Mouse (Mus musculus): ENCODE measurements around the gene Cd59a. TPM values are rescaled to one million over a fixed set of nuclear protein-coding genes. Genes with fewer than 3 reads are reported as not detected.
"Not testable (repeated sequence)": the region's sequence is repeated elsewhere in the genome, so short reads cannot be mapped to it uniquely, and the experiment has no call there.

Gene Cd59a
- polyA plus RNA-seq, 1 experiment from 2014 or later = 71.2 TPM

DNA sequence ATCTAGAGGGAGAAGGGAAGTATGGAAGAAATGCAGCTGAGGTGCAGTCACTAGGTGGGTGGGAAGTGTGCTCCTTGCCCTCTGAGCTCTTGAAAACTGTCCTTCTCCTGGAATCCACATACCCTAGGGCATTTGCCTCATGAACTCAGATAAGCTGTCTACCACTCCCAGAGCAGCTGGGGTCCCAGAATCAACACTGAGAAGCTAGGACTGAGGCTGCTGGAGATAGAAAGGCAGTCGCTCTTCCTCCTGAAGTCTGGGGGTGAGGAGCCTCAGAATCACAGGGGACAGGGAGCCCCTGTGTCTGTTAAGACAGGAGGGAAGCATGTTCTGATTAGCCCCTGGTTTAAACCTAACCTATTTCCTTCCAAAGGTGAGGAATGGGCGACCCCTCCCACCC, 13.9 kb downstream of the Cd59a start:
- Histone ChIP-seq H3K4me1 (peaks cover 51% of the 10 kb centered on the region), H3K4me3 (no peak overlapping the region), H3K36me3 (peaks cover 58% of the 10 kb centered on the region), H3K27me3 (replicated peaks) (no peaks in the 10 kb centered on the region), H3K4me2 (peak overlapping the region; percentile 2; the same call in 1 of the 2 replicates), H3K9me3 (replicated peaks) (no peaks in the 10 kb centered on the region), H3K9ac (peak overlapping the region; percentile 15; the same call in 1 of the 2 replicates), H3K27ac (peak overlapping the region; percentile 55)
- ATAC-seq = peak; percentile 29
- WGBS (ENCODE audit: insufficient replicate concordance) = 35% methylated on average over 2 of the region's 2 CpGs

- no peak overlapping the region for H3K4me3 ChIP-seq
- peaks cover 59% of the 10 kb centered on the region for H3K36me3 ChIP-seq
- no peaks in the 10 kb centered on the region for H3K27me3 ChIP-seq (replicated peaks)
- H3K4me1 ChIP-seq = peaks cover 47% of the 10 kb centered on the region
- WGBS (ENCODE audit: insufficient replicate concordance) = 62% methylated on average over 4 of the region's 4 CpGs
- H3K9ac ChIP-seq = no peak overlapping the region
- ATAC-seq = no peak
- 0 out of 2 replicates have a peak overlapping the region, but pooled peaks have one; percentile 2 for H3K4me2 ChIP-seq
- H3K27ac ChIP-seq = peak overlapping the region; percentile 55
- H3K9me3 ChIP-seq (replicated peaks) = no peaks in the 10 kb centered on the region
Observed at GRCm38 (mm10) chr2:104110031-104110430, 14.4 kb downstream of the Cd59a start.

DNA sequence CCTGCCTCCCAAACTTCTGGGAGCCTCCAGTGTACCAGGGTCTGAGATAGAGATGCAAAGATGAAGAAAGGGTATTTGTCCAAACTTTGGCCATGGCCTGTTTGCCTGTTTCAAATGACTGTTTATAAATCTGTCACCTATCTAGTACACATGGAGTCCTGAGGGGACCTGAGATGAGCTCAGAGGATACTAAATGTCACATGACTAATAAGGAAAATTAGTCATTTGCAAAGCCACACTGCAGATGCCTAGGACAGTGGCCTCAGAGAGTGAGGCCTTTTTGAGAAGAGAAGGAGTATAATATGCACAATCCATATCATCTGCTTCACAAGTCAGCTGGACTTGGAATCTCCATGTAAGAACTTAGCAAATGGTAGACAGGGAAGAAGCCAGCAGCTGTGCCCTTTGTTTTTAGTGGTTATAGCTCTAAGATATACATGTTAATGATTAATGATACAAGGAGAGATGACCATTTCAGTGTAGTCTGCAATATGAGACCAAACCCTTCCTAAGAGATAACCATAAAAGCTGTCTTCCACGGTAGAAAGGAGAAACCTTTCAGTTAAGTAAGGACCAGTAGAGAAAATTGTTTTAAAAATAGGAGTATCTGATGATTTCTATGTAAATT, 15.7 kb downstream of the Cd59a start:
- peaks cover 52% of the 10 kb centered on the region for H3K36me3 ChIP-seq
- no CpG with 5 or more reads among the region's 1 CpGs for WGBS (ENCODE audit: insufficient replicate concordance)
- ATAC-seq = not testable (repeated sequence)

DNA sequence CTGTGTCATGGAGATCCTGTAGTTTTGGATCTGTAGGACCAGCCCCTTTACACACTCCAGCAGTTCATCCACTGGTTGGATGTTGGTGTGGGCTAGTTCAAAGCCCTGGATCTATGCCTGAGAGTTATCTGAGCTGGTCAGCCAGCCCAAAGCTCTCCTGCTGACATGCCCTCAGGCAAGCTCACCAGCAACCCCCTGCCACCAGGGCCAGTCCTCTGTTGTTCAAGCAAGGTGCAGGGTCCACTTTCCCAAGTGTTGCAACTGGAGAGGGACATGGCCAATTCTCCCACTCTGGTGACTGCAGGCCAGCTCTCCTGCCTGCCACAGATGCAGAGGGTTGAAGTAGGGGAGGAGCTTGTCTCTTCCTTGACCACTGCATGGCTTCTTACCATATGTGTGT, 18.0 kb downstream of the Cd59a start:
- Histone ChIP-seq H3K4me1 (peaks cover 40% of the 10 kb centered on the region), H3K36me3 (peaks cover 51% of the 10 kb centered on the region)
- not testable (repeated sequence) for H3K9me3 ChIP-seq (replicated peaks); H3K27me3 ChIP-seq (replicated peaks); H3K9ac ChIP-seq; H3K27ac ChIP-seq; H3K4me3 ChIP-seq; H3K4me2 ChIP-seq
- peak; percentile 55 for ATAC-seq

More for the DNA sequence above, 15.7 kb downstream of the Cd59a start:
- H3K9me3 ChIP-seq (replicated peaks); H3K27ac ChIP-seq; H3K27me3 ChIP-seq (replicated peaks); H3K4me2 ChIP-seq; H3K4me3 ChIP-seq; H3K9ac ChIP-seq: not testable (repeated sequence)
- H3K4me1 ChIP-seq = peaks cover 43% of the 10 kb centered on the region

GRCm38 (mm10) chr2:104114898-104115297, 19.3 kb downstream of the Cd59a start:
- H3K36me3 ChIP-seq = peaks cover 48% of the 10 kb centered on the region
- H3K27me3 ChIP-seq (replicated peaks) = no peaks in the 10 kb centered on the region
- peaks cover 44% of the 10 kb centered on the region for H3K4me1 ChIP-seq
- 87% methylated on average over 3 of the region's 3 CpGs for WGBS (ENCODE audit: insufficient replicate concordance)
- no peaks in the 10 kb centered on the region for H3K9me3 ChIP-seq (replicated peaks)
- H3K27ac ChIP-seq = no peak overlapping the region
- no peak overlapping the region for H3K4me2 ChIP-seq
- no peak for ATAC-seq
- H3K4me3 ChIP-seq = no peak overlapping the region
- H3K9ac ChIP-seq = no peak overlapping the region

DNA sequence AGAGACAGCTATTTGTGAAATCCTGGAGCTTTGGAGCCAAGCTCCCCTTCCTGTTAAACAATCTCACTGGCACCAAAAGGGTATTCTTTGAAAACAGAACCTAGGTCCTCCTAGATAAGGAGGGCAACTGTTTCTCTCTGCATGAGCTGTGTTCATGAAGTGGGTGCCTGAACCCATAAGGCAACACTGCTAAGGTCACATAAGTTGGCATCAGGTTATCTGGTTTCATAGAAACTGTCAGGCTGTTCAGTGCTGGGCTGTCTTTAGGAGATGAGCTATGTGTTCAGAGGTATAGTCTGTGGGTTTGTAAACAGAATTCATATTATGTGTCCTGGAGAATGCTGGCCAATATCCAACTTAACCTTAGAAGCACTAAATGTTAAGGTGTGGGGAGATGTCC, 21.6 kb downstream of the Cd59a start:
- ATAC-seq; H3K4me2 ChIP-seq; H3K9ac ChIP-seq; H3K4me3 ChIP-seq; H3K27me3 ChIP-seq (replicated peaks); H3K9me3 ChIP-seq (replicated peaks): not testable (repeated sequence)
- H3K27ac ChIP-seq = peak overlapping the region; percentile 36; the same call in 1 of the 2 replicates
- peaks cover 55% of the 10 kb centered on the region for H3K4me1 ChIP-seq
- H3K36me3 ChIP-seq = peaks cover 37% of the 10 kb centered on the region

DNA sequence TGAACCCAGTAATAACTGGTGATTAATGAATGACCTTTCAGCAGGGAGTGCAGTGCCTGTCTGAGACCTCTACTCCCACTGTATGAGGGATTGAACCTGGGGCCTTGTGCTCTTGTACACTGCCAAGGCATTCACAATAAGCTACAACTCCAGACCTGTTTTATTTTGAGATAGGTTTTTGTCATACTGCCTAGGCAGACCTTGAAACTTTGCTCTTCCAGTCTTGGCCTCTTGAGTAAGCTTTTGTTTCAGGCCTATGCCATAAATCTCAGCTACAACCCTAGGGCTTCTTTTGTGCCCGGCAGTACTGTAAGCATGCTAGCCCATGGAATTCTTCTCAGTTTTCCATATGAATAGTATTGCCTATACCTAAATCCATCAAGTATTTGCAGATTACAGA, 23.5 kb downstream of the Cd59a start:
- WGBS (ENCODE audit: insufficient replicate concordance) = 84% methylated on average over 1 of the region's 1 CpGs
- Histone ChIP-seq H3K36me3 (peaks cover 21% of the 10 kb centered on the region), H3K4me3 (no peak overlapping the region), H3K27me3 (replicated peaks) (no peaks in the 10 kb centered on the region), H3K27ac (peak overlapping the region; percentile 99; the same call in 1 of the 2 replicates), H3K4me2 (no peak overlapping the region), H3K9ac (no peak overlapping the region), H3K9me3 (replicated peaks) (no peaks in the 10 kb centered on the region), H3K4me1 (peaks cover 62% of the 10 kb centered on the region)
- no peak for ATAC-seq

- H3K9ac ChIP-seq = peak overlapping the region; percentile 97; the same call in 1 of the 2 replicates
- H3K4me2 ChIP-seq = no peak overlapping the region
- H3K36me3 ChIP-seq = peaks cover 14% of the 10 kb centered on the region
- no peaks in the 10 kb centered on the region for H3K9me3 ChIP-seq (replicated peaks)
- peaks cover 68% of the 10 kb centered on the region for H3K4me1 ChIP-seq
- H3K27ac ChIP-seq = peak overlapping the region; percentile 99
- H3K4me3 ChIP-seq = no peak overlapping the region
- H3K27me3 ChIP-seq (replicated peaks) = peaks cover 3% of the 10 kb centered on the region; the same call in 1 of the 2 replicates
- no peak for ATAC-seq
- 78% methylated on average over 6 of the region's 6 CpGs for WGBS (ENCODE audit: insufficient replicate concordance)
Observed at GRCm38 (mm10) chr2:104120312-104120711, 24.7 kb downstream of the Cd59a start.

DNA sequence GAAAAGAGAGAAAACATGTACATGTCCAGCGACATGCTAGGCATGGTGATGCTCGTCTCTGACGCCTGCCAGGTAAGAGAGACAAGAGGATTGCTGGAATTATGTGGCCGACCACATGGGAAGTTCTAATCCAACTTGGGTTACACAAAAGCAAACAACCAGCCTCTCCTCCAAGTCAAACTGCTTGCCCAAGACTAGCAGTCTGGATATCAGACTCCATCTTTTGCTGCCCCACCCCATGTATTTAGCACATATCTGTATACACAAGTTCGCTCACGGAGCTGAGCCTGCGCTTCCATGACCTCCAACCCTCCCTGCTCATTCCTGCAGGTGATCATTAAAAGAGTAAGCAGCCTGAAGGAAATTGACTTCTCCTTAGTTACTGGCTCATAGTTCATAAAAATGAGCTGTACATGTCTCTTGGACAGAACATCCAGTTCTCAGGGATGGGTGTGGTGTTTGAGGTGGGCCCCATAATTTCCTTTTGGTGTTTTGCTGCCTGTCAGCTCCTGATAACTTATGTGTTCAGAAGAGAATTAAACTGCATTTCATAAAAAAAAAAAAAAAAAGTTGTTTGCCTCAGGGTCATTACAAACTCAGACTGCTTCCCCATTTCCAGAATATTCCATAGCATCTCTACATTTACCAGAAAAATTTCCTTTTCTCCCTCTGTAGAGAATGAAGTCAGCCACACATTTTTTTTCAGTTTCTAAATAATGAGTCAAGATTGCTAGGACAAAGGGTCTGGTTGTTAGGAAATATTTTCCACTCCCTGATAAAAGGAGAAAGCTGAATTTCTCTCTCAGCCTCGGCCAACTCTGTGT, 26.3 kb downstream of the Cd59a start:
- Histone ChIP-seq H3K4me3 (peak overlapping the region; percentile 75), H3K27ac (peak overlapping the region; percentile 99), H3K9ac (peak overlapping the region; percentile 97), H3K9me3 (replicated peaks) (no peaks in the 10 kb centered on the region), H3K27me3 (replicated peaks) (peaks cover 17% of the 10 kb centered on the region), H3K4me2 (peak overlapping the region; percentile 97), H3K4me1 (peaks cover 62% of the 10 kb centered on the region), H3K36me3 (peaks cover 10% of the 10 kb centered on the region)
- ATAC-seq = peak; percentile 70
- WGBS (ENCODE audit: insufficient replicate concordance) = 39% methylated on average over 8 of the region's 8 CpGs

DNA sequence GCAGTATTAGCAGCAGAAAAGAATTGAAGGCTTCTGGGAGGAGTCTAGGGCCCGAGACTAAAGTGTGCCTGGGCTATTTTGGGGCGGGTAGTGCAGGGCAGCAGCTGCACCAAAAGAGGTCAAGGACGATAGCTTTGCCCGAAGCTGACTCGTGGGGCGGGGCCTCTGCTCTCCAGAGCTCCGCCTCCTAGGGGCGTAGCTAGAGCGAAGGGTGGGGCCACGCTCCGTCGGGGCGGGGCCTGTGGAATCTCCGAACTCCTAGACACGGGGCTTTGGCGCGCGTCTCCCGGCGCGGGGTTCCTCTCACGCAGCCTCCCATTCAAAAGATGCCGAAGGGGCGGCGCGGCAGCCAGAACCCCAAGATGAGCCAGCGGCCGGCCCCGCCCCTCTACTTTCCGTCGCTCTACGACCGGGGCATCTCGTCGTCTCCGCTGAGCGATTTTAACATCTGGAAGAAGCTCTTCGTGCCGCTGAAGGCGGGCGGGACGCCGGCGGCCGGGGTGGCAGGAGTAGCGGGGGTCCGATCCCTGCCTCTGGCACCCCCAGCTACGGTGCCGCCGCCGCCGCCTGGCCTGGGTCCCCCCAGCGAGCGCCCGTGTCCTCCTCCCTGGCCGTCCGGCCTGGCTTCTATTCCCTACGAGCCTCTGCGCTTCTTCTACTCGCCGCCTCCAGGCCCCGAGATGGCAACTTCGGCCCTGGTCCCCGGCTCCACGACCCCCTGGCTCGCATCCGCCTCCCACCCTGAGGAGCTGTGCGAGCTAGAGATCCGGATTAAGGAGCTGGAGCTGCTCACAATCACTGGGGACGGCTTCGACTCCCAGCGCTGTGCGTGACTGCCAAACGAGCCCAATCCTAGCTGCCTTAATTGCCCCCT, 27.1 kb downstream of the Cd59a start, which contains the start of gene A930018P22Rik:
Gene A930018P22Rik, plus strand, starts transcription at position 265 of the 874 bp plus-strand sequence.
- Histone ChIP-seq H3K36me3 (peaks cover 5% of the 10 kb centered on the region), H3K4me1 (peaks cover 54% of the 10 kb centered on the region)
- under 1% methylated on average over 73 of the region's 74 CpGs for WGBS (ENCODE audit: insufficient replicate concordance)

GRCm38 (mm10) chr2:104123540-104123939, 27.9 kb downstream of the Cd59a start:
- 23% methylated on average over 3 of the region's 3 CpGs for WGBS (ENCODE audit: insufficient replicate concordance)
- H3K27ac ChIP-seq = peak overlapping the region; percentile 99
- peak overlapping the region; percentile 97 for H3K4me2 ChIP-seq
- H3K4me1 ChIP-seq = peaks cover 53% of the 10 kb centered on the region
- peak; percentile 45 for ATAC-seq
- peaks cover 32% of the 10 kb centered on the region for H3K27me3 ChIP-seq (replicated peaks)
- no peaks in the 10 kb centered on the region for H3K36me3 ChIP-seq
- H3K9me3 ChIP-seq (replicated peaks) = no peaks in the 10 kb centered on the region
- peak overlapping the region; percentile 97 for H3K9ac ChIP-seq
- peak overlapping the region; percentile 75 for H3K4me3 ChIP-seq

More for the DNA sequence above, 27.1 kb downstream of the Cd59a start, which contains the start of gene A930018P22Rik:
- Histone ChIP-seq H3K4me3 (peak within 1 kb of the TSS; percentile 75), H3K9ac (peak within 1 kb of the TSS; percentile 97), H3K27me3 (replicated peaks) (peaks cover 24% of the 10 kb centered on the region), H3K9me3 (replicated peaks) (no peaks in the 10 kb centered on the region), H3K4me2 (peak within 1 kb of the TSS; percentile 97), H3K27ac (peak within 1 kb of the TSS; percentile 99)
- peak; percentile 86 for ATAC-seq
